Mouse (Mus musculus): ENCODE measurements around the gene Dedd2.

Gene Dedd2

GRCm38 (mm10) chr7:25218705-25219415 is 1.6 kb downstream of the Dedd2 start:
- peak; percentile 68 for DNase-seq (ENCODE audit: low read depth)

DNA sequence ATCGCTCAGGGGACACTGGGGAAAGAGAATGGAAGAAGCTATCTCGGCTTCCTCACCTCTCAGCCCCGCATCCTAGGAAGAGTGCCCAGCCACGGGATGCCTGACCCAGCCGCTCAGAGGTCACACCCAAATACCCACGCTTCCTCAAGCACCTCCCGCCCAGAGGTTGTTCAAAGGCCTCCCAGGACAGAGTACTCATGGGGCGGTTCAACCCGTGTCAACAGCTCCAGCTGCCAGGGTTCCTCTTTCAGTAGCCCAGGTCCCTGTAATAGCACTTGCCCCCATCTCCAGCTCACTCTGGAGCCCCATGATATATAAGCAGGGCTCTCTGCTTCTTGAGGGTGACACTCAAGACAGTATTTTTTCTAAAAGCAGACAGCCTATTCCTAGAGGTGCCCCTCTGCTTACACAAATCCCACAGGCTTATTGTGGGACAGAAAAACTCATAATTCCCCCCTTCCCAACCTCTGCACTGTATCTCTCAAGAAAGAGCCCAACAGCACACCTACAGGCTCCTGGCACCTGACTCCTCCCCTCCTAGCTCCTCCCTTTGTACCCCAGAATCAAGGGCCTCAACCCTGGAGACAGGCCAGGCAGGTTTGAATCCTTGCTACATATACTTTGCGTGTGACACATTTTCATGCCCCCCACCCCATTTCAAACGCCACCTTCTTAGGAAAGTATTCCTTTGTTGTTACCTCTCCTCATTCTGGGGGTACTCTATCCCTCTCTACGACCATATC is 2.6 kb downstream of the Dedd2 start:
- DNase-seq (ENCODE audit: low read depth), result peak; percentile 38

DNA sequence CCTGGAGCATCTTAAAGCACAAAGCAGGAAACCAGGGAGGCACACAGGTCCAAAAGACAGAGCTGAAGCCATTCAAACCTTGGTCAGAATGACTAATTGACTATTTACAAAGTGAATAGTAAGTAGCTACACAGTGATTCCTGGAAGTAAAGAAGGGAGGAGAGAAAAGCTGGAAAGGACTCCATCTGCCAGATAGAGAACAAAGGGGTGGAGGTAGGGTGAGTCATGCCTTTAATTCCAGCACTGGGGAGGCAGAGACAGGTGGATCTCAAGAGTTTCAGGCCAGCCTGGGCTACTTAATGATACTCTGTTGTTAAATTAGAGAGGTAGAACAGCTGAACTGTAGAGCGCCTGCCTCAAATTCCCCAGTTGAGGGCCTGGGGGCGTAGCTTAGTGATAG is 6.2 kb downstream of the Dedd2 start:
- no peak for DNase-seq (ENCODE audit: low read depth)

GRCm38 (mm10) chr7:25213099-25213498 is 7.3 kb downstream of the Dedd2 start:
- peak; percentile 83 for DNase-seq (ENCODE audit: low read depth)

- DNase-seq (ENCODE audit: low read depth), result no peak
Measured at GRCm38 (mm10) chr7:25210482-25210881, 9.9 kb downstream of the Dedd2 start.

DNA sequence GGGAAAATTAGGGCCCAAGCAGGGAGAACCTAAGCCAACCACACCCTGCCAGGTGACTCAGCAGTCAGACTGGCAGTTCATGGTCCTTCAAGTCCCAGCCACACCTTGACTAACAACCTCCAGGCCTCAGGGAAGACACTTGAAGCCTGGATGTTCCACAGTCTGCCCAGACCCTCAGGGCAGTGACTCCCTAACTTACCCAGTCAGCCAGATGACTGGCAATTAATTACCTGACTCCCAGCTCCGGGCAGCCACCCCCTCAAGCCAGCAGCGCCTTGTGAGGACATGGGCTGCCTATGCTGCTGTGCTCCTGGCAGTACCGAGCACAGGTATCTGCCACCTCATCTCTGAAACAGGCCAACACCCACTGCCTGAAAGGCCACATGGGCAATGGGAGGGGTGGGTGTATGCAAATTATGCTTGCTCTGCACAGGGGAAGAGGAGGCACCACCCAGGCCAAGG is 11.2 kb downstream of the Dedd2 start:
- DNase-seq (ENCODE audit: low read depth), result no peak

- no peak for DNase-seq (ENCODE audit: low read depth)
Measured at GRCm38 (mm10) chr7:25206094-25206830, 14.2 kb downstream of the Dedd2 start.

GRCm38 (mm10) chr7:25205355-25206093 is 14.9 kb downstream of the Dedd2 start:
- peak; percentile 78 for DNase-seq (ENCODE audit: low read depth)

DNA sequence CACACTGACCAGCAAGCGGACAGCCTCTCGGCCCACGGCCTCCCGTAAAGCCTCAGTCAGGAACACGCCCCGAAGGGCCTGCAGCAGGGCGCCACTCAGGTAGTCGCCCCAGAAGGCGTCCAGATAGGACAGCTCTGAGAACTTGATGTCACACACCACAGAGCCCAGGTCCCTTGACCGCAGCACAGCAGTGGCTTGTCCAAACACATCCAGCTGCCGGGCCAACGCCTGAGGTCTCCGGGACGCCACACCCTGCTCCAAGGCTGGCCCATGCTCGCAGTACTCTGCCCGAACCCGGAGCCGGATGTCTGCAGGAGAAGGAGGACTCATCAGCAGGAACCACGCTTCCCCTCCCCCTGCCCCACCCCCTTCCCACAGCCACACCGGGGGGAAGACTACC is 16.8 kb downstream of the Dedd2 start:
- no peak for DNase-seq (ENCODE audit: low read depth)

DNA sequence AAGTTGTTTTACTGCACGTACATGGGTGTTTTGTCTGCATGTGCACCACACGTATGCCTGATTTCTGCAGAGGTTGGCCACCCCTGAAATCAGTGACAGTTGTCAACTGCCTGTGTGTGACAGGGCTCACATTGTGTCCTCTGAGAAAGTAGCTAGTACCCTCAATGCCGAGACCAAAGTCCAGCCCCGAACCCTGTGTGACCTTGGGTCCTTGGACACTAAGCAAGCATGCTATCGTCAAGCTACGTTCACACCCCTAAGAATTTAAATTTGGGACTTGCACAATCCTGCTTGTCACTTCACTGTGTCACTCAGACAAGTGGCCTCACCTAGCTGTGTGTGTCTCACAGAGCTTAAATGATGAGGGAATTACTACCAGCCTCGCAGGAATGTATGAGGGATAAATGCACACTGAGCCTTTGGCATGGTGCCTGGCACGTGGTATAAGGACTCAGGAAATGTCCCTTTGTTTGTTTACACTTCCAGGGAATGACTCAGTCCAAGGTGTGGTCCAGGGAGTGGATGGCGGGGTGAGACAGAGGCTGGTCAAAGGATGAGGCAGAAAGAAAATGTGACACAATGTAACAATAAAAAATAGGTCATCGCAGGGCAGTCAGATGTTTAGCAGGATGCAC is 22.9 kb downstream of the Dedd2 start:
- peak; percentile 47 for DNase-seq (ENCODE audit: low read depth)

- DNase-seq (ENCODE audit: low read depth), result peak; percentile 48
Measured at GRCm38 (mm10) chr7:25196107-25196506, 24.3 kb downstream of the Dedd2 start.

GRCm38 (mm10) chr7:25195148-25195547 is 25.3 kb downstream of the Dedd2 start:
- DNase-seq (ENCODE audit: low read depth), result no peak

- no peak for DNase-seq (ENCODE audit: low read depth)
Measured at GRCm38 (mm10) chr7:25192110-25192509, 28.3 kb downstream of the Dedd2 start.

DNA sequence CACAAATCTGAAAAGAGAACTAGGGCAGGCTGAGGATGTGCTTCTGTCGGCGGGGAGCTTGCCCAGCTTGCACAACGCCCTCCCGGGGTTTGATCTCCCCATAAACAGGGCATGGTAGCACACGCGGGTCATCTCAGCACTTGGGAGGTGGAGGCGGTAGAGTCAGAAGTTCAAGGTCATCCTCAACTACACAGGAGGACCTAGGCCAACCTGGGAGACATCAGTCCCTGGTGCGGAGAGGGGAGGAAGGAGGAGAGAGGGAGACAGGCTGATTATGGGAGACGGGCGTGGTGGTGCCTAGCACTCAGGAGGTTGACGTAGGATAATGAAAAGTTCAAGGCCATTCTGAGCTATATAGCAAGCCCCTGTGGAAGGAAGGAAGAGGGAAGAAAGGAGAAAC is 29.6 kb downstream of the Dedd2 start:
- no peak for DNase-seq (ENCODE audit: low read depth)

- peak; percentile 87 for DNase-seq (ENCODE audit: low read depth)
Measured at GRCm38 (mm10) chr7:25187662-25188650, 32.5 kb downstream of the Dedd2 start.

GRCm38 (mm10) chr7:25184091-25184490 is 36.3 kb downstream of the Dedd2 start:
- no peak for DNase-seq (ENCODE audit: low read depth)

- no peak for DNase-seq (ENCODE audit: low read depth)
Measured at GRCm38 (mm10) chr7:25181814-25182213, 38.6 kb downstream of the Dedd2 start.

DNA sequence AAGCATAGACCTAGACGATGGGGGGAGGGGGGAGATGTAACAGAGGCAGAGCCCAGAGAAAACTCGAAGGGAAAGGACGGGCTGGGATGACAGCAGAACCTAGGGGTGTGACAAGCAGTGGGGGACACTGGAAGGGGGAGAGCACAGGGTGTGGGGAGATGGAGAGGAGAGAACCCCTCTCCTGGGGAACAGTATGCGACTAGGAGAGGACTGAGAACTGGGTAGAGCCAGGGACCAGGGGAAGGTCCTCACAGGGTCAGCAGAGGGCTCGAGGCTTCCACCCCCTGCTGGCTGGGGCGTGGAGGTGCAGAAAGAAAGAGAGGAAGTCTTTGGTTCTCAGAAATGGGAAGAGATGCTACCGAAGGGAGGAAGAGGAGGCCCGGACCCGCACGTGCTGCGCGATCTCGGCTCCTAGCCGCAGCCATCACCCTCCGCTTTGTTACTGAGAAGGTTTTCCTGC is 39.1 kb downstream of the Dedd2 start:
- DNase-seq (ENCODE audit: low read depth), result peak; percentile 75

DNA sequence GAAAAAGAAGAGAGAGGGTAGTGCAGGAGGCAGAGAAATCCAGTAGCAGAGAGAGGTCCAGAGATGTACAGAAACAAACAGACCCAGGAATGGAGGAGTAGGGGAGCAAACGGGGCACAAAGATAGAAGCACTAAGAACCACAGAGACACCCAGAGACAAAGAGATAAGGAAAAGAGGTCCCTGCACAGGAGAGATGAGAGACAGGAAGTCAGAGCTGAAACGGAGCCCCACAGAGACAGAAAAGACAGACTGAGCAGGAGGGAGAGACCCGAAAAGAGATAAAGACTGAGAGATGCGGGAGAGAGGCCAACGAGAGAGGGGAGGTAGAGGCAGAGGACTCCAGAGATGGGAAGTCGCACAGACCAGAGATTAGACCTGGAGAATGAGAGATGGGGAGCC is 39.9 kb downstream of the Dedd2 start:
- DNase-seq (ENCODE audit: low read depth), result no peak

DNA sequence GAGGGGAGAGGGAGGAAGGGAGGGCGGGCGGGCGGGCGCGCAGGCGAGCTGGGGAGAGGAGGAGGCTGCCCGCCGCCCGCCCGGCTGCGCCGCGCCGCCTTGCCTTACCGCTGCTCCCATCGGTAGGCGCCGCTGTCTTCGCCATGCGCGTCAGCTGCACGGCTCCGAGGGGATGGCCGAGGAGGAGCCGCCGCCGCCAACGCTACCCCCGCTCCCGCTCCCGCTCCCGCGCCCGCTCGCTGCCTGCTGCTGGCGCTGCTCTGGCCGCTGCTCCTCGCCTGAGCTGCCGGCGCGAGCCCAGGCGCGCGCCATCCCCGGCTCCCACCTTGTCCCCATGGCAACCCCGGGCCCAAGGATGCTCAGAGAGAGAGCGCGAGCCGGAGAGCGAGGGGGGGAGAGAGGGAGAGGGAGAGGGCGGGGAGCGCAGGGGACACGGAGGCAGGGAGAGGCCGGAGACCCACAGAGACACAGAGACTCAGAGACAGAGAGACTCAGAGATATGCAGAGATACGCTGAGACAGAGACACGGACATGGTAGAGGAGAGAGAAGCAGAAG is 40.7 kb downstream of the Dedd2 start, which contains the start of gene Pou2f2:
TSS of gene Pou2f2 (minus strand) at position 121 of the 556 bp plus-strand sequence.
- no peak for DNase-seq (ENCODE audit: low read depth)

Measured in 416B (cell line).